Mouse (Mus musculus) 416B (cell line): Measurements from ENCODE around the gene Stox2.
A peak's percentile ranks its signal among the peaks of the same experiment; 100 is the strongest.

ENCODE experiments used
- DNase-seq: peaks from one replicate; pipeline ENCODE4 v3.0.0; 2011; ENCODE audit warnings: low read depth

Gene Stox2

DNA sequence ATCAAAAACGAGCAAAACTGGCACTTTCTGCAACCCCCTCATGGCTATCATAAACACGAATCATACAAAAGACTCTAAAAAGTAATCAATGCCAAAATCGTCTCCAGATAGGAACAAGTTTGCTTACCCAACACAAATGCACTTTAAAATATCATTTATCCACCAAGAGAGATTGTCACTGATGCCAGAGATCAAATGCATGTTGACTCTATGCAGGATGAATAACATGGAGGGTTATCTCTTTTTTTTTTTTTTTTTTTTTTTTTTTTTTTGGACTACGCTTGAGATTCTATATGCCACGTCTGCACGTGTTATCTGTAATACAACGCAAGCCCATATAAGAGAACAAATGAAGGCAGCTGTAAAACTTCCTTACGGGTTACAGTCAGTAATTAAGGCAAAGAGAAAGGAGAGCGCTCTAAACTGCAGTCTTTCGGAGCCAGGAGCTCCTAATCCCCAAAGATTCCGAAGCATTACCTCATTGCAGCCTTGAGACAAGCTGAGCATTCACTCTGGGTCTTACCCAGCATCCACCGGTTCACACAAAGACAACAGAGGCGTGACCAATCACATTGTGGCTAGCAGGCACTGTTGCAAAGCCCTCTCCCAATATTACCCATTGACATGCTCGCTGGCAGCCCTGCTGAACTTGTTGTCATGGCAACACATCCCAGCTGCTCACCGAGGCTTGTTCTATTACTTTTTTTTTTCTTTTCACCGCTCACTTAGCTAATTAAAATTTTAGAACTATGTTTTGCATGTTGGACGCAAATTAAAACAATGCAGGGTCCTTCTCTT lies 203.8 kb downstream of the Stox2 start:
- no peak for DNase-seq

DNA sequence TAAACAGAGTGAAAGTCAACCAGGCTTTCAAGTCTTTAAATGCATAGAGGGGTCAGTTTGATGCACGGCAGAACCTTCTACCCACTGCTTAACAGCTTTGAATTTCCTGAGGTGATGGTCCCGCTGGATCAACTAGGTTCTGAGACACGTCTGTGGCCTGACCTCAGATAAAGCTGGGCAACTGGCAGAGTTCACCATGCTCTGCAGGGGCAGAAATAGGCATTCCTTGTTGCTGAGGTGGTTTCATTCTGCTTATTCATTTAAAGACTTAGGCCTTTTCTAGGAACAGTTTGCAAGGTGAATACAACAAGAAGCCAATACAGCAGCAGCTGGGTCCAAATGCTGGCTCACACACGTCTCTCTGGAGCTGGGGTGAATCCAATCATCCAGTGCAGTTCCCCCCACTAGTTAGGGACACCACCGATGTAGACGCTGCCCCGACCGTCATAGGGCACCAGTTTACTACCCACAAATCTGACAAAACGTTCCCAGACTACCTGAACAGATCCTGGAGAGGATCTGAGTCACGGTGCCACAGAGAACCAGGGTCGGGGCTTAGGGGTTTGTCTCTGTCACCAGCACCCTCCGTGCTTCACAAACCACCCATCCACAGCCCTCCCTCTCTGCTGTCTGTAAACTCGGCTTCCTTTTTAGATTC lies 204.6 kb downstream of the Stox2 start:
- no peak for DNase-seq

DNA sequence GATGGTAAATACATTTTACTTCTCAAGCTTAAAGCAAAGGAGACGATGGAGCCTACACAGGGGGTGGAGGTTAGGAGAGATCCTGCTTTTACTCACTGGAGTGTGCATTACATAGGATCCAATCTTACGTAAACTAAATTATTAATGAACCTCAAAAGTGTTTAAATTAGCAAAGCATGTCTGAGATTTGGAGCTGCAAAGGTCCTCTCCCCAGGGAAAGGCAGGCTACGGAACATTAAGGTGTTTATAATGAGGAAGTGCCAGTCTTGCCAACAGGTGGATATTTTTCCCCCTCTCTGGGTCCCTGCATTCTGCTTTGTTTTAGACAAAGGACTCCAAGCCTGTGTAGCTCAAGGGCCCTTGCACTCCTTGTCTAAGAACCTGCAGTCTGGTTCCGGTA lies 205.3 kb downstream of the Stox2 start:
- no peak for DNase-seq

DNA sequence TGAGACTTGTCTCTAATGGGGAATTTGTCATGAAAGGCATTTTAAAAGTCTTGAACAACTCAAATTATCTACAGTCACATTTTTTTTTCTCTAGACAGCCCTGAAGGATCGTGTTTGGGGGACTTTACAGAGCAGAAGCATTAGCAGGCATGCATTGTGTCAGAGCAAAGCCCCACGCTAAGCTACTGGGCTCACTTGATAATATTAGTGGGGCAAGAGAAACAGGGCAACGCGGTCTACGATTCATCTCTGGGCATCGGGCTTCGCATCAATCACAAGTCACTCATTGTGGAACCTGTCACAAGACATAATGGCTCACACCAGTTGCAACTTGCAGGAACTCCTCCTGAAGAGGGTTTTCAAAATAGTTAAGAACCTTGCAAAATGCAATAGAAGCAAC lies 205.9 kb downstream of the Stox2 start:
- DNase-seq = no peak

DNA sequence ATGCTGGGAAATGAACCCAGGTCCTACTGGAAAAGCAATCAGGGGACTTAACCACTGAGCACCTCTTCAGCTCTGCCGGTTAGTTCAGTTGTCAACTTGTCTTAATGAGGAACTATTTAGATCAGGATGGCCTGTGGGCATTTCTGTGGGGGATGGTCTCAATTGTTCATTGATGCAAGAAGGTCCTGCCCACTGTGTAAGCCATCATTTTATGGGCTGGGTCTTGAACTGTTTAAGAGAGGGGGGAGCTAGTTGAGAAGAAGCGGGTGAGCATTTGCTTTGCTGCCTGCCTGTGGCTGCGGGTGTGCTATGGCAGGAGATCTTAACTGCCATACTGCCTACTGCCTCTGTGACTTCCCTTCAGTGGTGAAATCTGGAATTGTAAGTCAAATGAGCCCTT lies 214.1 kb downstream of the Stox2 start:
- no peak for DNase-seq

DNA sequence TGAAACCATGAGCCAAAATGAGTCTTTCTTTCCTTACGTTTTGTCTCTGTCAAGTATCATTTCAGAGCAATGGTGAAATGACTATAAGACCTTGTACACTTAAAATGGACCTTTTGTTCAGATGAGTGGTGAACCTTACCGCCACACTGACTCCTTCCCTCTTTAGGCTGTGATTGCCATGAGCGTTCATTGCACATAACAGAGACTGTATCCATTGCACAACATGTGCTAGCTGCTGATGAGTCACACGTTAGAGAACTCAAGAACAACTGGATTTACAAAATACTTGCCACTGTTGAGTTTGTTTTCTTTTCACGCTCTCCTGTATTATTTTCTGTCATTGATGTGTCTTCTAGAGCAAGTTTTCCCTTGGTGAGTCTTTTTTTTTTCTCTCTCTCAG lies 216.1 kb downstream of the Stox2 start:
- DNase-seq = peak; percentile 34

DNA sequence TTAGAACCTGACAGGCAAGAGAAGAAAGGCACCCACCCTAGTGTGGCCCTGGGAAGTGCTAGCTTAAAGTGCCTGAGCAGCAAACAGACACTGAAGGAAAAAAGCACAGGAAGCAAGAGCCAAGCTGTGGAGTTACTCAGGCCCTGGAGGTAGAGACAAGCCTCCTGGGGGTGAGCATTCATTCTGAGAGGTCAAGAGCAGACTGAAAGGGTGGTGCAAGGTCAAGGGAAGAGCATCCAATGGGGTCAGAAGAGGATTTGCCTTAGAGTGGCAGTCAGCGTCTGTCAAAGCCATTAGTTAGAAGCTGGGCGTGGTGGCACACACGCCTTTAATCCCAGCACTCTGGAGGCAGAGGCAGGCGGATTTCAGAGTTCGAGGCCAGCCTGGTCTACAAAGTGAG lies 224.3 kb downstream of the Stox2 start:
- no peak for DNase-seq

DNA sequence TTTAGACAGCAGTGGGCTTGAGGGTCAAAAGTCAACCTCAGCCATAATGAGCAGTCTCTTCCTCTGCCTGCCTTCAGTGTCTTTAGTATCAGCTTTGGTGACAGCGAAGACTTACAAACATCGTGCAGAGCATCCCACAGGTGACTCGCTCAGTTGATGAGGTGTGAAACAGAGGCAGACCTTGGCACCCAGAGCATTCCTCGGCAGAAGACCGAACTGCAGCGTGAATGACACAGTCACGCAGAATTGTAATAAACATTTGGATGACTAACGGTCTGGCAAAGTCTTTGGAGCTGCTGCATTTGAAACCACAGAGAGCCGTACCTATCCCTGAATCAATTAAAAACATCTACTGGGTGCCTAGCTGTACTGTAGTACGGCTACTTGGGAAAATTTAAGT lies 225.0 kb downstream of the Stox2 start:
- no peak for DNase-seq

DNA sequence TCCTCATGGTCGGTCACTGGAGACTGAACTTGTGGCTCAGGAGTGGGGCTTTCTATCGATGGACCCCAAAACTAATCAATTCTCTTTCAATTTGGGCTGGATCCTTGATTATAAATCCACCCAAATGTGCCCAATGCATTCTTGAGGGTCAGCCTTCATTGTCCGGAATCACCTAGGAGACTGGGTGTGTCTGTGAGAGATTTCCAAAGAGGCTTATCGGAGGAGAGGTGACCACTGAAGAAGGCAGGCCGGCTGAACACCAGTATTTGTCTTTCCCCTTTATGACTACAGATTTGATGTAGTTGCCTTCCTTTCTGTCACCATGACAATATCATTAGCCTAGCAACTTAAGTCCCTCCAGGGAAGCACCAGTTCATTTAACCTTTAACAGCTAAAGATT lies 225.8 kb downstream of the Stox2 start:
- no peak for DNase-seq

DNA sequence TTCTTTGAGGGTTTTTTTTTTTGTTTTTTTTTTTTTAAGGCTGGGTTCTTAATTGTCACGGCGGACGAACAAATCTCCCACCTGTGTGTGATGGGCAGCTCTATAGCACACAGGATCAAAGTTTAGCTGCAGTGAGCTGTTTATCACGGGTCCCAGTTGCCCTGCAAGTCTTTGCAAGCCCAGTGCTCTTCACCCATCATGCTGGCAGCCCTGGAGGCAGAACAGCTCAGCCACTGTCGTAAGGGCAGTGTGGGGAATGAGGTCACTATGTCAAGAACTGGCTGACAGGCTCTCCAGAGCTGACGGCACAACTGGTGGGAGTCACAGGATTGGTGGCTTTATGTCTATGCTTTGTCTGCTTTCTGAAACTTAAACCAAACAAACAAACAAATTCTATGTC lies 227.6 kb downstream of the Stox2 start:
- DNase-seq = no peak

DNA sequence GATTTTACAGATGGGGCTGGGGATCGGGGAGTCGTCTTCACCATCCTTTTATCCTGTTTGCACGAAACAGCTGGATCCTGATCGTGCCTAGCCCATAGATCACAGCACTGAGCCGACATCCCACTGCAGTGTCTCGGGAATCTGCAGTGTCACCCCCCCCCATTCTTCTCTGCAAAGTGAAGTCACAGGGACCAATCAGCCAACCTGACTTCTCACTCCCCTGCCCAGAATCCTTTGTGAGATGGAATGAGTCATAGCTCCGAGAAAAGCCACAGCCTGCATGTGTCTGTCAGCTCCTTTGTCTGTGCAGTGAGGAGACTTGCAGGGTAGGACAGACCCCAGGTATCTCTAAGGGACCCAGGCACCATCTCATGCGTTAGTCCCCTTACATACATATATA lies 228.1 kb downstream of the Stox2 start:
- DNase-seq = peak; percentile 6

DNA sequence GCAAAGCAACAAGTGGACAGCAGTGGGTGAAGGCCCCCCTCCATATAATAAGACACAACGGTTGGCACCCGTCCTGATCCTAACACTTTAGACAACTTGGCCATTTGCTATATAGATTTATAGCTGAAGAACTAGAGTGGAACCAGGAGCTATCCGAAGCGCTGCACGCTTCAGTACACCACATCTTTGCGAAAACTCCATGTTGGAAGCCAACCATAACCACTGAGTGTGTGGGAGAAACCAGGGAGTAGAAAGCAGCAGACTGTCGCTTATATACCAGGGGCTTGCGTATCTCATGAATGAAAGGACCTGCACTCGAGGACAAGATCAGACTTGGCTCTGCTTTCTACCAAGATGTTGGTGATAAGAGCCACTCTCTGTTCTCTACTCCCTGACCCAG lies 234.0 kb downstream of the Stox2 start:
- DNase-seq = no peak

DNA sequence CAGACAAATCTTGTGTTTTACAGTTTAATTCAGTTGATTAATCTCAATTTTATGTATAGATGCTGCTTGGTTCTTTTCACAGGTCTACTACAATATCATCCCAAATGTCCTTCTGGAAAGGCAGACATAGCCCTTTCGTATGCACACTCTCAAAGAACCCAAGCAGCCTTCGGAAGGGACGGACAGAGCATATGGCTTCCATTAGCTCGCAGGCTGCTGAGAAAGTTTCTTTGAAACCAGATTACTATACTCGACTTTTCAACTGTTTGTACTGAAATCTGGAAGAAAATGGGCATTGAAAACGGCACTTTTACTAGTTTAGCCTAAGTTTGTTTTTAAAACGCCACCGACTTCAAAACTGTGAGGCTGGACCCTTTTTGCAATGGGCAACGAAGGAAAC lies 234.9 kb downstream of the Stox2 start:
- DNase-seq = no peak

DNA sequence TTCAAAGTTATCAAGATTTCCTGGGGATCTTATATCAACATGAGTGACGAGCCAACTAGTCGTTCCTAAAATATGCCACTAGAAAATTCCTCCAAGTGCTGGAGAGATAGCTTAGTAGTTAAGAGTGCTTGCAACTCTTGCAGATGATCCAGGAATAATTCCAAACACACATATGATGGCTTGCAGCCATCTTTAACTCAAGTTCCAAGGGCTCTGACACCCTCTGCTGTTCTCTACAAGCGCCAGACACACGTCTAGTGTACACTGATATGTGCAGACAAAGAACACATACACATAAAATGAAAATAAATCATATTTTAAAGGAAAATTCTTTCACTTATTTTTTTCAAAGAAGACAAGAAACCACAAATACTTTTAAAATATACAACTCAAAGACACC lies 237.9 kb downstream of the Stox2 start:
- no peak for DNase-seq

DNA sequence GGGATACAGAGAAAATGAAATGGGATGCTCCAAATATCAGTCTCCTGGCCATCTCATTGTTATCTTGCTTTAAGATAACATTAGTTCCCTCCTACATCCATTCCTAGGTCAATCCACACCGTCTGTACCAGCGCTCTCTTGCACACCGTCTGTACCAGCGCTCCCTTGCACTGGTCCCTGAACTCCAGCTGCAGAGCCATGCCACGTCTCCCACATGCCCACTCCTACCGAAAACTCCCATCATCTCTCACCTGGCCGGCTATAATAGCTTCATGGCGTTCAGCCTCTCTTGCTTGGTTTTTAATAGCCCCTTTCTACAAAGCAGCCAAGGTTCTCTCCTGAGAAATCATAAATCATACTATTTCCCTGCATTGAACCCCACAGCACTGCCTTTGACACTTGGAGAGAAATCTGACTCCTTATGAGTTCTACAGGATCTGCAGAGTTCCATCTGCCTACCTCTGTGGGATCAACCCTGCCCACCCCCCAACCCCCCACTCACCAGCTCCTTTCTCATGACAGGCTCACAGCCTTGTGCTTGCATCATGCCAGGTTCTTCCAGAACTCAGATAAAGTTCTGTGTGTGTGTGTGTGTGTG lies 239.4 kb downstream of the Stox2 start:
- no peak for DNase-seq

DNA sequence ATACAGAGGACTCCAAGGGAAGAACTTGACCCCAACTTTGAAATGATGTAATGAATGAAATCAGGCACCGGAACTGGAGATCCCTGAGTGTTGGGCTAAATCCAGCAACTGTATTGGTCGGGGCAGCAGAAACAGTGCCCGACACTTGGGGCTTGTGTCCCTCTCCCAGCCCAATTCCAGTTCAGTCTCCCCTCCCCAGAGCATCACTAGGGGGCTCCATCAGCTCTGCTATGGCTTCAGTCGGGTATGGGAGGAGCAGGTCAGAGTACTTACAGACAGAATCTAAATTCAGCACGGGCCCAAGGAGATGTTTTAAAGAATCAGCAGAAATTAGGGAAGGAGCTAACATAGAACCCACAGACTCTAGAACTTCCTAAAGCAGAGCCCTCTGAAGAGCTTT lies 240.7 kb downstream of the Stox2 start:
- DNase-seq = no peak

DNA sequence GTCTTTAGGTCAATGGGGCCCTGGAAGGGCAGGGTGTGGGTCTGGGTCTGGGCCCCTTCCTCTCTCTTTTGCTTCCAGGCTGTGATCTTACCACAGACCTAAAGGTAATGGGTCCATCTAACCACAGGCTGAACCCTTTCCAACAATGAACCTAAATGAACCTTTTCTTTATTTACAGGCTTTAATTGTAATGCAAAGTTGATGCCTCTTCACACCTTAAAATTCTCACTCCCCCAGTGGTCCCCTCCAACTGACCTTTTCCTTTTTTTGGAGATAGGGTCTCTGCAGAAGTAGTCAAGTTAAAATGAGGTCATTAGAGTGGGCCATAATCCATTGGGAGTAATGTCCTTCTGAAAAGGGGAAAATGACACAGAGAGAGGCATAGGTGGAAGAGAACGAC lies 249.8 kb downstream of the Stox2 start:
- DNase-seq = no peak

DNA sequence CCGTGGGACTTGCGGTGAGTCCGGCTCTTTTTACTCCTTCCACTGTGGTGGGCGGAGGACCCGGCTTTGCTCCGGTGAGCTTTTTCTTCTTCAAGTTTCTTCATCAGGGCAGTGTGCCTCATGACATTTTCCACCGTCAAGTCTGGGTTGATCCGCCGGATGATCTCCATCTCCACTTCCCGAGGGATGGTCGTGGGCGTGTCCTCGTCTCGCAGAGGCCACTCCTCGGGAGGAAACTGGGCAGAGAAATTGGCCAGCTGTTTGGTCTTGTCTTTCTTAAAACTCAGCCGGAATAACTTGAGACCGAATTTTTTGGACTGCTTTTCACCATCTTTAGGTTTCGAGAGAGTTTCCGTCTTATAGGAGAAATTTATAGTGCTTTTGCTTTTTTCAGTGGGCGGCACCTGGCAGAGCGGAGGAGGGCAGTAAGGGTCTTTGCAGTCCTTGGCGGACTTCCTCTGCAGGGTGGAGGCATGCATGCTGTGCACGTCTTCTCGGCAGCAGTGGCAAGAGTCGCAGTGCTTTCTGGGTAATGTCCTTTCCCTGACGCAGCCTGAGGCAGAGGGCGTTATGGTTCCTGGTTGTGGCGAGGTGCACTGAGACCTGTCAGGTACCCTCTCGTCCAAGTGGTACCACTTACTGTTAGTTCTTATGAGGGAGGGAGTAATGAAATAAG lies 252.7 kb downstream of the Stox2 start:
- no peak for DNase-seq

DNA sequence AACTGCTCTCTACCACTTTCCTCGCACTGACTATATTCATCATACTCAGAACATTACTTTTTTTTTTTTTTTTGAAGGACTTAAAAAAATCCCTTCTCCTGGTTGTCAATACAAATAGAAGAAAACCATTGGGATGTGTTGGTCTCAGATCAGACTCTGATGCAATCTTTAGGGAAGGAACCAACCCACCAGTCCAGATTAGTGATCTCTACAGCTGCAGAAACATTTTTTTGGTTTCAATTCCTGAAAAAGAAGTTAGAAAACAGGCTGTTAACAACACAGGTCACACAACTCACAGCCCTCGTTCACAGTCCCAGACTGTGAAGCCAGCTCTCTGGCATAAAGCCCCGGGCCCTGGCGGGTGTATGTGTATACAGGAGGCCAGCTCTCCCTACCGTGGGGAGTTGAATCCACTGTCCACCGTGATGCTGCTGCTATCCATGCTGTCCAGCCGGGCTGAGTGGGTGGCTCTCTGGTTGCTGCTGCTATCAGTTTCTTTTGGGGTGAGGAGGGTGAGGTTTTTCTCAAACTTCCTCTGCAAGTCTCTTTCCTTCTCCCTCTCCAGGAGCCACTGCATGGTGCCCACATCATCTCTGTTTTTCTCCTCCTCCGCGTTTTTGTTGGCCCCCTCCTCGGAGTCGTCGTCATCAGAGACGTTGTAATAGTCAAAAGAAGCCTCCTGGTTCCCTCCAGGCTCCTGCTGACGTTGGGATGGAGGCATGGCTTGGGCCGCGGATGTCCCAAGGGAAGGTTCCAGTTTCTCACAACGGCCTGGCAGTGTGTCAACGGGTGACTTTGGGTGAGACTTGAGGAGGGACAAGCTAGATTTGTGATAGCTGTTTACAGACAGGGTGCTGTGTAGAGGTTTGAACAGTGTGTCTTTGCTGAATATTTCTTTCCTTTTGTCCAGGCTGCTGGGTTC lies 254.5 kb downstream of the Stox2 start:
- no peak for DNase-seq

DNA sequence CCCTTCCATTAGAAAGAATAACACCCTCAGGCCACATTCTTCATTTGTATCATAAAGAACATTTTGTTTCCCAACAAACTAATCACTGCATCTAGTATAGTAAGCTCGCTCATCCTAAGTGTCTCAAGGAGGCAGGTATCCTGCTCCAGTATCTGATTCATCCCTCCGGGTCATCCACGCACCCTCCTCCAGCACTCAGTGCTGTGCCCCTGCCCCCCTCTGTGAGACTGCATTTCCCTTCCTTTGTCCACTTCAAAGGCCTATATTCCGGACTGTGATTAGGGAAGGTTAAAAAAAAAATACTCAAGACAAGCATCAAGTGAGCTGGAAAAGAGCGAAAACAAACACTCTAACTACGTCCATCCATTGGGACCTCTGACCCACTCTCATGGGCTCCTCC lies 260.8 kb downstream of the Stox2 start:
- DNase-seq = no peak

DNA sequence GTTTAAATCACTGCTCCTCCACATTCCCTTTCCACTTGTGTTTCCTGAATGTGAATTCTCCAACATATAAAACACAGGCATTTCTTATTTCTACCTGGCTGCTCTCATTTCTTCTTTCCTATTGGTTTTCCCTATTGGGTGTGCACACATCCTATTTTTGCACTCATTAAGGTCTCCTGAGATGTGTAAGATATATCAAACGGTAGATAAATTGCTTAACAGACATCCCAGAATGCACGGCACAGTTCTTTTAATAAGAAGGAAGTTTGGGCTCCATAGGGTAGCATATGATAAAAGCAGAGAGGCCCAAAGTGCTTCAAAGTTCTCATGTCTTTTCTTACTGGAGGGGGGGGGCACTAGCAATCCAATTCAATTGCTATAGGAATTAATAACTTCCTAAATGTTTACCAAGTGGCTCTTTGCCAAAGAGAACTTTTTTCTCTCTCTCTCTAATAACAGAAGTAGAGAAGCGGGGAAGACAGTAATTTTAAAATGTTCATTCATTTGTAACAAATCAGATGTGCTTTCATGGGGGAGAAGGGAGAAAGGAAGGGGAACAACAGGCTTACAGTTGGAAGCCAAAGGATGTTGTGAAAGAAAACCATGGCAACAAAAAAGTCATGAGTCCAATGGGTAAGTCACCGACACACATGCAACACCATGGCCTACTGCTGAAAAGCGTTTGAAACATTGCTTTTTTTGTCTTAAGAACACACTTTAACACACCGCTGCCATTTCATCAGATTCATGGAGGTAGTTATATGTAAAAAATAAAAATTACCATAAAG lies 263.2 kb downstream of the Stox2 start:
- DNase-seq = peak; percentile 5
